Mouse (Mus musculus) megakaryocyte, embryonic 14.5 days (primary cell): ENCODE measurements around the gene Zfp148.

Experiments used
- FLI1 ChIP-seq: IDR thresholded peaks from 2 replicates; pipeline ENCODE4 v1.6.1; 2012; ENCODE audit warnings: low read length, inconsistent platforms, mixed read lengths
- GATA1 ChIP-seq: IDR thresholded peaks from 3 replicates; pipeline ENCODE4 v1.6.1; 2012; ENCODE audit warnings: mixed read lengths, low read length, inconsistent platforms, borderline replicate concordance

GRCm38 (mm10) chr16:33516807-33517565, 136.3 kb downstream of the Zfp148 start, which contains the start of gene Slc12a8:
- no peak for TF ChIP-seq GATA1
- no peak for TF ChIP-seq FLI1
